Mouse (Mus musculus) cerebellum, postnatal 25 days (tissue): ENCODE results near the gene Irf2bp1.

Source experiments
- DNase-seq, 2 experiments: peaks; one replicate each; pipeline ENCODE4 v3.0.0; 2021; ENCODE audit warnings: mixed read lengths in 2 of 2

The Irf2bp1 gene

GRCm38 (mm10) chr7:19001066-19001806 lies 2.6 kb upstream of the Irf2bp1 start:
- DNase-seq = no peak

- no peak for DNase-seq
These were observed 2.1 kb upstream of the Irf2bp1 start for GRCm38 (mm10) chr7:19001807-19002085.

- DNase-seq = no peak
These were observed 1.7 kb upstream of the Irf2bp1 start for GRCm38 (mm10) chr7:19002115-19002514.

- DNase-seq = peak; percentile 76 to 83
These were observed 871 bp upstream of the Irf2bp1 start for GRCm38 (mm10) chr7:19002848-19003498.

- peak; percentile 59 to 65 for DNase-seq
These were observed 811 bp downstream of the Irf2bp1 start for GRCm38 (mm10) chr7:19004631-19005079.

- DNase-seq = peak in 1 of 2 experiments; percentile 34
These were observed 1.7 kb downstream of the Irf2bp1 start for GRCm38 (mm10) chr7:19005417-19006121.

- peak; percentile 83 to 88 for DNase-seq
These were observed 2.6 kb downstream of the Irf2bp1 start for GRCm38 (mm10) chr7:19006476-19006875.

GRCm38 (mm10) chr7:19007026-19007977 lies 3.5 kb downstream of the Irf2bp1 start:
- no peak for DNase-seq

GRCm38 (mm10) chr7:19010581-19010980 lies 6.7 kb downstream of the Irf2bp1 start:
- no peak for DNase-seq

GRCm38 (mm10) chr7:19012025-19012621 lies 8.3 kb downstream of the Irf2bp1 start:
- DNase-seq = peak; percentile 52 to 58

GRCm38 (mm10) chr7:19012882-19013281 lies 9.0 kb downstream of the Irf2bp1 start:
- DNase-seq = no peak

- no peak for DNase-seq
These were observed 10.6 kb downstream of the Irf2bp1 start for GRCm38 (mm10) chr7:19014452-19014851.

- no peak for DNase-seq
These were observed 12.2 kb downstream of the Irf2bp1 start for GRCm38 (mm10) chr7:19016042-19016441.

GRCm38 (mm10) chr7:19017909-19018308 lies 14.1 kb downstream of the Irf2bp1 start:
- DNase-seq = no peak

GRCm38 (mm10) chr7:19021048-19021447 lies 17.2 kb downstream of the Irf2bp1 start:
- no peak for DNase-seq

GRCm38 (mm10) chr7:19022189-19022958 lies 18.5 kb downstream of the Irf2bp1 start:
- no peak for DNase-seq

GRCm38 (mm10) chr7:19023357-19023814 lies 19.5 kb downstream of the Irf2bp1 start, which contains the start of gene Foxa3:
Gene Foxa3, minus strand, starts transcription at chr7:19023538.
- DNase-seq = peak in 1 of 2 experiments; percentile 50

GRCm38 (mm10) chr7:19024096-19024506 lies 20.3 kb downstream of the Irf2bp1 start, which contains the start of gene Sympk:
Gene Sympk, plus strand, starts transcription at chr7:19024377.
- DNase-seq = peak; percentile 94 to 96

- no peak for DNase-seq
These were observed 20.9 kb downstream of the Irf2bp1 start for GRCm38 (mm10) chr7:19024581-19025255.

GRCm38 (mm10) chr7:19028067-19028466 lies 24.2 kb downstream of the Irf2bp1 start:
- no peak for DNase-seq
